Mouse (Mus musculus) left cerebral cortex, postnatal 14 days (tissue): ENCODE measurements around the gene Pias4. TPM values are rescaled to one million over a fixed set of nuclear protein-coding genes. Genes with fewer than 3 reads are reported as not detected.
A peak's percentile ranks its signal among the peaks of the same experiment; 100 is the strongest.
"Not testable (repeated sequence)": the region's sequence is repeated elsewhere in the genome, so short reads cannot be mapped to it uniquely, and the experiment has no call there.

Experiments used
- DNase-seq, 2 experiments: peaks; one replicate each; pipeline ENCODE4 v3.0.0; 2021 to 2022; ENCODE audit warnings: low spot score in 2 of 2, mixed read lengths in 1 of 2
- intact Hi-C: fragments of 180-260 bp; cut with DNase I; formaldehyde crosslinking; loops from one replicate; pipeline ENCODE4 v1.15.1; 2025
- total RNA-seq, 2 experiments: library from RNA; stranded (reverse); gene quantifications; 2 replicates each; pipeline ENCODE4 v1.2.3; 2021

The Pias4 gene
- total RNA-seq, 2 experiments from 2014 or later, result 23.7 to 29.9 TPM

DNA sequence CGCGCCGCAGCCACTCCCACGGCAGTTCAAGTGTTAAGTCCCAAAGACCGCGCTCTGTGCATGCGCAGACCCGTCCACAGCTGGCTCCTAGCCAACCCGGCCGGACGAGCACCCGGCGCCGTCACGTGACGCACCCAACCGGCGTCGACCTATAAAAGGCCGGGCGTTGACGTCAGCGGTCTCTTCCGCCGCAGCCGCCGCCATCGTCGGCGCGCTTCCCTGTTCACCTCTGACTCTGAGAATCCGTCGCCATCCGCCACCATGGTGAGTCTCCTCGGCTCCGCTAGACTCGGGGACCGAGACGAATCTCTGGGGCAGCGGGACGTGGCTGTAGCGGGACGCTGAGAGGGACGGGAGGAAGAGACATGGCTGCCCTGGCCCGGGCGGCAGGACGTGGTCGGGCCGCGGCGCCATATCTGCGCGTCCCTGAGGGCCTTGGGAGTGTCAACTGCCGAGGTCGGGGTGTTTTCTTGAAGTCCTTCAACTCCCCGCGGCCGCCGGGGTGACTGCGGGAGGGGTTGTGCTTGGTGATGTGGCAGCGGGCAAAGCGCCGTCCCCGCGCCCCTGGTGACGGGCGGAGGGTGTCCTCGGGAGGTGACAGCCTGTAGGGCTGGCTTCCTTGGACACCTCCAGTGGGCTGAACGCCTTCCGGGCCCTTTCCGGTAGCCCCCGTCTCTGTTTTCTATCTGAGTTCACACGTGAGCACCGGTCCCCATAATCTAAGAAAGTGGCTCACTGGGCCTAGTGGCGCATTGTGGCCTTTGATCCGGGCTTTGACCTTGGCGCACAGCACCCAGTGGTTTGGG lies 8.9 kb upstream of the Pias4 start, which contains the start of gene Eef2:
Eef2 (plus strand) TSS at position 166 of the 806 bp plus-strand sequence.
- peak; percentile 99 to 100 for DNase-seq
- intact Hi-C loops, result no loop called here

GRCm38 (mm10) chr10:81175936-81176465 lies 8.3 kb upstream of the Pias4 start:
- DNase-seq, result no peak
- intact Hi-C loops, result no loop called here

DNA sequence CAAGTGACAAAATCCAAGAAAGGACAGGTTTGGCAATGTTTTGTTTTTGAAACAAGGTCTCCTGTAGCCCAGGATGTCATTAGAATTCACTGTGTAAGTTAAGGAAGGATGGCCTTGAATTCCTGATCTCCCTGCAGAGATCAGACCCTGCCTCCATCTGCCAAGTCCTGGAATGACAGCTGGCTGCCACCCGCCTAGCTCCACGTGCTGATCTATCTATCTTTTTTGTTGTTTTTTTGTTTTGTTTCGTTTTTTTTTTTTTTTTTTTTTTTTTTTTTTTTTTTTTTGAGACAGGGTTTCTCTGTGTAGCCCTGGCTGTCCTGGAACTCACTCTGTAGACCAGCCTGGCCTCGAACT lies 7.6 kb upstream of the Pias4 start:
- intact Hi-C loops, DNase-seq: not testable (repeated sequence)

DNA sequence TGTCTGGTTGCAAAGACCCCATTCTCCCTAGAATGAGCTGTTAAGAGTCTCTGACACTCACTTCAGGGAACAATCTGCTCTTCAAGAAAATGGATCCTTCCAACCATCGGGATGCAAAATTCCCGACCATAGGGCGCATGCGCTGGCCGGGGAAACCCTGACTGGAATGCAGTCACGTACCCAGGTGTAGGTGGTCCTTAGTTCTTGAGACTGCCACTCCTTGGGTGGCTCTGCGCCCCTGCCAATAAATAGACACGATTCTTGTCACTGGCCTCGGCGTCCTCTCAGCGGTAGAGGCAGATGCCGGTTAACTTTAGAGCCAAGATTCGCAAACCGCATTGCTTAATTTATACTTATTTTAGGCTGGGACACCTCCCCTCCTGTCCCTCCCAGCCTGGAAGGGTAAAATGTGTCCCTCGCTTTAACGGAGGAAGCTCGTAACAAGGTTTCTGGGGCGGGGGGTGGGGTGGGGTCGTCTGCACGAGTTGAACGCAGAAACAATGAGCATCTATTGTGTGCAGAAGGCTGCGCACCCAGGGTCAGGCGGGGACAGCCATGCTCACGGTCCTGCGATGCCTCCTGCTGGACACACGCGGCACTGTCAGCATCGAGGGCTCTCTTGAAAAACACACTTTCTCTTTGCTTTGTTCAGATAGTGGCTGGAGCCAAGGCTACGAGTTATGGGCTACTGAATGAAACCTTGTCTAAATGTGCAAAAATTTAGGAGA lies 7.1 kb upstream of the Pias4 start:
- intact Hi-C loops, result no loop called here
- DNase-seq, result peak; percentile 90 to 94

- intact Hi-C loops, result no loop called here
- peak; percentile 82 to 89 for DNase-seq
Observed at GRCm38 (mm10) chr10:81173132-81173531, 5.4 kb upstream of the Pias4 start.

GRCm38 (mm10) chr10:81169411-81169900 lies 1.7 kb upstream of the Pias4 start:
- intact Hi-C loops, result not testable (repeated sequence)
- DNase-seq, result peak in 1 of 2 experiments; percentile 67

DNA sequence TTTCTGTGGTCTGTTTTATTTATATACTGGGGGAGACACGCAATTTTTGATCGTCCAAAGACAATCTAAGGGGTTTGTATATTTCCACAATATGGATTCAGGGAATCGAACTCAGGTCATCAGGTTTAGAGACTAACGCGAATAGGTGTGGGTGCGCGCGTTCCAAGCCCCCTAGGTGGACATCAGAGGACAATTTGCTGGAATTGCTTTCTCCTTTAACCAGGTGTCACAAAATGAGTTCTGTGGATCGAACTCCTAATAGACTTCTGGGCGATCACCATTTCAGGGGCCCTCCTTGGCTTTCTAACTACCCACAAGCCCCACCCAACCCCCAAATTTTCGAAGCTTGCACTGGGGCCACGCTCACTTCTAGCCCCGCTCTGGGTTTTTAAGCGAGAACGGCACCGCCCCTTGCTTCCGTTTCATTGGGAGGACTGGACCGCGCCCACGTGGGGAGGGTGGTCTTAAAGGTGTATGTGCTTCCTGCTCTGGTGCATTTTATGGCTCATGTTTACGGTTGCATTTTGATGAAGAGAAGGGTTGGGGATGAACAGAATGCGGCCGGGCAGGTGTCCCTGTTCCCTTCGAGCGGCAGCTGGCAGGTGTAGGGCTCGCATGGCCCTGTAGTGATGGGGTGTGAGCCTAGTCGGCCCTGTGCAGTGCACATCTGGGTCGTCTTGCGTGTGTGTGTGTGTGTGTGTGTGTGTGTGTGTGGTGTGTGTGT lies 960 bp upstream of the Pias4 start:
- DNase-seq, result peak; percentile 79 to 87
- intact Hi-C loops, result no loop called here

DNA sequence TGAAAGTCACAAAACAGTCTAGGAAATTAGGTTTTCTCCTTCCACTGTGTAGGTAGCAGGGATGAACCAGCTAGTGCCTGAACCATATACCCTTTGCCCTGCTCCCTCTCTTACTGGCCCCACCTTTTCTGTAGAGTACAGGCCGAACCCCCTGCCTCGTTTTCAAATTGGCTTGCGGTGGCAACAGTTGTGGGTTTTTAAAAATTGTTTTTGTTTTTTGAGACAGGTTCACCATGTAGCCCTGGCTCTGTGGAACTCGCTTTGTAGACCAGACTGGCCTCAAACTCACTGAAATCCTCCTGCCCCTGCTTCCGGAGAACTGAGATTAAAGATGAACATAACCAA lies 336 bp upstream of the Pias4 start:
- intact Hi-C loops, result no loop called here
- DNase-seq, result no peak

DNA sequence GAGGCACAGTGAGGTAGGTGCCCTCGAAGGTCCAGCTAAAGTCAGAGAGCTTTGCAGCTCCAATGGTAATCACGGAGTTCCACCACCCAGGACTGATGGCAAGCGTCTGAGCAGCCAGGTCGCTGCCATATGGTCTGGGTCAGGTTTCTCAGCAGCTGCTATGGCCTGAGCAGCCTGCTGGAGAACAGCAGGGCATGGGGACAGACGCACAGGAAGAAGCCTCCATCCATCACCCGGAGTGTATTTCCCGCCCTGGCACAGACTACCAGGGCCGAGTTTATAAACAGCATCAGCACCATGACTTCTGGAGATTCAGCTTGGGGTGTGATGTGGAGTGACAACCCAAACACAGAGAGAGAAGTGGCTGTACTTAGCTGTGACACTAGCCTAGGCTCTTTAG lies 2.6 kb downstream of the Pias4 start:
- intact Hi-C loops, result no loop called here
- no peak for DNase-seq

DNA sequence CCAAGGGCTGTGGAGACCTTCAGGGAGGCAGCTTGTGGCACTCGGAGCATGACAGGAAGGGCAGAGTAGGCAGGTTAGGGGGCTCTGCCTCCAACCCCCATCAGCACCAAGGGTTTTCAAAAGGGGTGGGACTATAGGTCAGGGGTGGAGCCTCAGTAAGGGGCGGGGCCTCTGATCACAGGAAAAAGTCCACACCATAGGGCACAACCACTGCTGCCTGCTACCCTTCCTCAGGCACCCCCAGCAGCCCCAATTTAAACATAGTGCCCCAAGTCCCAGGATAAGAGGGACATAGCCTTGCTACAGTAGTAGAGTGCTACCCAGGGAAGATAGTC lies 5.4 kb downstream of the Pias4 start:
- intact Hi-C loops, result no loop called here
- DNase-seq, result no peak

DNA sequence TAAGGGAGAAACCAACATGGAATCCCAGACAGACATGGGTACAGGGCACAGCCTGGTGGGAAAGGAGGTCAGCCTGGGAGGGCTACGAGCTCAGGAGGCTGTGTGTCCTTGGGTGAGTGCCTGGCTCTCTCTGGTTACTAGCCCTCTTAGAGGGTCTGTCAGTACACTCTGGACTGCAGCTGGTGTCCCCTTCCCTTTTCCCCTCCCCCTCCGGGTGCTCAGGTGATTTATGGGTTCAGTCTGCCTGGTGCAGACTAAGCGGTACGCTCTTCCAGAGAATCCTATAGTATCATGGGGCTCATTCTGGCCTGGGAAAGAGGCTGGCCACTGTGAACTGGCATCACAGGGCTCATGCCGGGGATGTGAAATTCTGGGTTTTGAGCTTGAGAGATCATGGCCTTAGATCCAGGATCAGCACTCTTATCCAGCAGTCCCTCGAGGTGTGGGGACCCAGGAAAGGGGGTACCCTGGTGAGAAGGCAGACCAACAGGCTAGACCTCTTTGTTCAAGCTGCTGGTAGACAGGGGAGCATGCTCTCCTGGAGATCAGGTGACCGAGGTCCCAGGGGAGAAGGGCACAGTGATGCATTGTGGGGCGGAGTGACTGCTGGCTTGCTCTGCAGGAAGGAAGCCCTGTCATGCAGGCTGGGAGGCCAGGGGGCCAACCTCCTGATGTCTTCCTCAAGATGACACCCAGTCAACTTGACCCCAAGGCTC lies 6.0 kb downstream of the Pias4 start:
- intact Hi-C loops, result no loop called here
- DNase-seq, result no peak

- intact Hi-C loops, result no loop called here
- no peak for DNase-seq
Observed at GRCm38 (mm10) chr10:81154736-81155135, 13.0 kb downstream of the Pias4 start.

DNA sequence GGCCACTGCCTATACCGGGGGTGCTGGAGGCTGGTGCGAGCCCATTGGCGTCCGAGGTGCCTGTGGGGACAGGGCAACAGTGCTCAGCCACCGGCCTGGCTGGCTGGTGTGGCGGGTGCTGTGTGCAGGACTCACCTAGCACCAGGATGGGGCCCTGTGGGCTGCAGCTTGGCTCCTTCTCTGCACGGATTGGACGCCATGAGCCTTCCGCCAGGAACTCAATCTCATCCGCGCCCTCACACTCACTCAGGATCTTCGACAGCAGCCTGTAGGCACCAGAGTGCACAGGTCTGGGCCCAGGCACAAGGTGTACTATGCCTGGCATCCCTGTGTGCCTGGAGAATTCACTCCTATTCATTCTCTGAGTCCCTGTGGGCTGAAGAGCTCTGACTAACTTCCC lies 13.4 kb downstream of the Pias4 start:
- no peak for DNase-seq
- intact Hi-C loops, result no loop called here

DNA sequence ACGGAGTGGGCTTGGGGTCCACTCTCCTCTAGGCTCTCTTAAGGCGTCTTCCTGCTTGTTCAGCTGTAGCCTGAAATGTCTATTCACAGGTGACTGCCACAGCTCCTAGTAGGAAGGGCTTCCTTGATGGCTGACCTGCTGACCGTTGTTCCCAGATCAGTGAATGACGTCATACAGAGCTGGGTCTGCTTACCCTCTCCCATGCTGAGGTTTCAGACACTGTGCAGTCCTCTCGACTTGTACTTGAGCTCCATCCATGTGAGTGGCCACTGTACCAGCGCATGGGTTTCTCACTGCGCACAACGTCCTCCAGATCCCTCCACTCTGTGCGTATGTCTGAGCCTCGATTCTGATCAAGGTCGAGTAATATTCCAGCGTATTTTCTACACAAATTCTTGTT lies 15.1 kb downstream of the Pias4 start:
- intact Hi-C loops, result no loop called here
- DNase-seq, result no peak

- intact Hi-C loops, result no loop called here
- no peak for DNase-seq
Observed at GRCm38 (mm10) chr10:81151261-81151660, 16.5 kb downstream of the Pias4 start.

DNA sequence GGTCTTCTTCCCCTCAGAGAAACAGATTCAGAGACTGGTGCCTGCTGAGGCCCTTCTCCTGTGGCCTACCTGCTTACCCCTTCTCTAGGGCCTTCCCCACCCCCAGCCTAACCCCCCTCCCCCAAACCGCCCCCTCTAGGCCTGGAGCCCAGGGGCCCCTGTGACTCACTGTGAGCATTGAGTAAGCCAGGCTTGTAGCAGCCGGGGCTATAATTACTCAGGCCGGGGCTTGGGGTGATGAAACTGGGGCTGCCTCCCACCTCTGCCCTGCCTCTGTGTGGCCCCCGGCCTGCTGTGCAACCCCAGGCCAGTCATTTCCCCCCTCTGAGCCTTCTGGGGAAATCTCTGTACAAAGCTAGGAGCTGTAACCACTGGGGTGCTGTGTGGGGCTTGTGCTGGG lies 21.4 kb downstream of the Pias4 start:
- intact Hi-C loops, result no loop called here
- DNase-seq, result no peak

- DNase-seq, result no peak
- intact Hi-C loops, result no loop called here
Observed at GRCm38 (mm10) chr10:81145778-81146177, 21.9 kb downstream of the Pias4 start.

DNA sequence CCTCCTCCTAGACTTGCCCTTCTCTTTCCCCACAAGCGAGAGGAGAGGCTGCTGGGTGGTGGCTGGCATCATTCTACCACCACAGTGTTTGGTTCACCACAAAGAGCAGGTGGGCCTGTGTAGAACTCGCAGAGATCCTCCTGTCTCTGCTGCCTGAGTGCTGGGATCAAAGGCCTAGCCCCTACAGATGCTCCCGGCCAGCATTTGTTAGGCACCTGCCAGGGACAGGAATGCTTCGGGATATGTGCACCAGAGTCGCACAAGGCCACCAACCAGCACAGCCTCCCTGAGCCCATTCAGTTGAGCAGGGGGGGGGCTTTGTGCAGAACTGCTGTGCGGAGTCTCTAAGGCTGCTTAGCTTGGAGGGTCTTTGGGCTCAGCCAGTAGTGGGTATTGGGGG lies 22.4 kb downstream of the Pias4 start:
- no peak for DNase-seq
- intact Hi-C loops, result no loop called here

- intact Hi-C loops, result no loop called here
Observed at GRCm38 (mm10) chr10:81144667-81145066, 23.1 kb downstream of the Pias4 start.

More at GRCm38 (mm10) chr10:81144667-81145066, 23.1 kb downstream of the Pias4 start:
- DNase-seq, result no peak
